Comparison of ENCODE assay signal across 12 mouse cellular contexts in the genomic region with DNA sequence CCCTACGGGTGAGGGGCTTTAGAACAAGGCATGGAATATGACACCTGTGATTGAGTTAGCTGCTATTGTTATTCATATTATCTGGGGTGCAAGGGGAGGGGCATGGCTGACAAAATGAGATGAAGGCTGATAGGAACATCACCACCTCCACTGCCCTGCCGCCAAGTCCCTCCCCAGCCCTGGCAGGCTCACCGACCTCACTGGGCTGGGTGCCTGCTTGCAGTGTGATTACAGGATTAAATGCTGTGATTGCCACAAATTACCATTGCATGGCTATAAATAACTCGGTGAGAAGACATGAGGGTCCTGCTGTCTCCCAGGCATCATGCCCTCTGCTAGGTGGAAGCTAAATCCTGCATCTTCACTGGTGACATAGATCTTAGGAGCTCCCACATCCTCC. TPM values are rescaled to one million over a fixed set of nuclear protein-coding genes. Genes with fewer than 3 reads are reported as not detected.
DNase-seq lines count a peak whose midpoint lies in the region; ATAC-seq and TF ChIP-seq lines count a peak whose summit lies in the region.
"Had no signal": no experiment of that assay in that cellular context is flagged by ENCODE, and none has a peak within 500 bp of the region (broad histone marks: within the 10 kb centered on the region; RNA-seq: fewer than 3 reads in every experiment).

No protein-coding gene starts in this region.

- peak; percentile 73 for DNase-seq in cerebellum, adult 11-12 months
- DNase-seq in heart, postnatal 14 days = peak; percentile 20 to 37
- DNase-seq in heart, postnatal 36 days = no peak
- peak; percentile 18 for DNase-seq in adipocyte (ENCODE audit: low spot score)
- DNase-seq in thymus, adult 2 months = no peak
- DNase-seq: gastrocnemius, postnatal 25 days; lung, adult 18-20 months had no signal

- no peak overlapping the region for H3K27ac ChIP-seq in forebrain, embryonic 16.5 days (ENCODE audit: low read length)
- no peak overlapping the region for H3K27ac ChIP-seq in thymus, adult 2 months (ENCODE audit: control insufficient read depth, insufficient read depth, low read length)
- H3K27ac ChIP-seq: stomach, postnatal 0 days had no signal

- 16% methylated on average over 4 of the region's 4 CpGs for WGBS in forebrain, embryonic 16.5 days
- 71% methylated on average over 4 of the region's 4 CpGs for WGBS in thymus, adult 2 months

- no peaks in the 10 kb centered on the region for H3K36me3 ChIP-seq in forebrain, embryonic 16.5 days (ENCODE audit: control insufficient read depth, insufficient read depth)
- no peaks in the 10 kb centered on the region for H3K36me3 ChIP-seq in thymus, adult 2 months (ENCODE audit: control insufficient read depth, insufficient read depth, low read length)

- no peak for TF ChIP-seq POLR2A in thymus, adult 2 months (IDR thresholded peaks at IDR 0.05; ENCODE audit: control insufficient read depth, extremely low read depth, insufficient read depth, low read length, poor library complexity)

- H3K9me3 ChIP-seq in forebrain, embryonic 16.5 days (ENCODE audit: control insufficient read depth, low read length) = no peaks in the 10 kb centered on the region

- intact Hi-C loops in heart, postnatal 14 days (cut with DNase I) = no loop called here
- intact Hi-C loops in heart, postnatal 36 days (cut with DNase I) = no loop called here

- H3K4me3 ChIP-seq in forebrain, embryonic 16.5 days (replicated peaks; ENCODE audit: low read length) = no peak overlapping the region
- no peak overlapping the region for H3K4me3 ChIP-seq in thymus, adult 2 months (ENCODE audit: control insufficient read depth, insufficient read depth, low read length)

- TF ChIP-seq CTCF in thymus, adult 2 months (IDR thresholded peaks at IDR 0.05; ENCODE audit: borderline replicate concordance, control insufficient read depth, extremely low read depth, insufficient read depth, low read length, poor library complexity) = no peak

- no peak overlapping the region for H3K4me2 ChIP-seq in forebrain, embryonic 16.5 days (ENCODE audit: low read length)

- ATAC-seq in cerebellum, adult (ENCODE audit: insufficient number of reproducible peaks, low FRiP score, low TSS enrichment) = no peak
- ATAC-seq in forebrain, embryonic 16.5 days = peak; percentile 70
- ATAC-seq in erythroblast, adult 5-6 weeks (replicated peaks; ENCODE audit: low FRiP score, poor library complexity, severe bottlenecking) = no peak

- H3K9ac ChIP-seq in forebrain, embryonic 16.5 days (replicated peaks; ENCODE audit: low read depth, low read length) = no peak overlapping the region

- H3K27me3 ChIP-seq in forebrain, embryonic 16.5 days (replicated peaks; ENCODE audit: control insufficient read depth, insufficient read depth, low read length) = no peaks in the 10 kb centered on the region
- H3K27me3 ChIP-seq in thymus, adult 2 months (ENCODE audit: control insufficient read depth, insufficient read depth, low read length) = no peaks in the 10 kb centered on the region

- H3K4me1 ChIP-seq in forebrain, embryonic 16.5 days (replicated peaks; ENCODE audit: control insufficient read depth, insufficient read depth, low read length) = peaks cover 14% of the 10 kb centered on the region
- no peaks in the 10 kb centered on the region for H3K4me1 ChIP-seq in thymus, adult 2 months (replicated peaks; ENCODE audit: control insufficient read depth, insufficient read depth, low read length)

RNA-seq across cellular contexts. Expression of a gene that starts 36.8 kb away (rescaled TPM):
- 1 to 10 TPM; 6.1 to 6.8 TPM for total RNA-seq in heart, postnatal 14 days (2021)
- total RNA-seq in heart, postnatal 36 days (2021) = 1 to 10 TPM; 1.1 to 1.4 TPM
- 64.1 and 80.3 TPM in 2 replicates for polyA plus RNA-seq in forebrain, embryonic 16.5 days (2015; fragmentation: Nextera tagmentation; extraction: Ambion mirVana)
- polyA plus RNA-seq in thymus, adult 2 months (2012; rRNA removed) = 40.8 and 48.0 TPM in 2 replicates
- 5.6 and 6.5 TPM in 2 replicates for total RNA-seq in erythroblast, adult 5-6 weeks (2015; ENCODE audit: low replicate concordance)
- total RNA-seq in erythroblast, adult 5-6 weeks (2017; ENCODE audit: low replicate concordance) = 2.0 and 2.2 TPM in 2 replicates
- total RNA-seq: left cerebral cortex, adult 18-20 months had no signal

RNA-seq across cellular contexts. Expression of a gene that starts 41.3 kb away (rescaled TPM):
- total RNA-seq in heart, postnatal 14 days (2021) = not detected
- total RNA-seq in heart, postnatal 36 days (2021) = not detected
- 0.11 and 0.27 TPM in 2 replicates for polyA plus RNA-seq in forebrain, embryonic 16.5 days (2015; fragmentation: Nextera tagmentation; extraction: Ambion mirVana)
- 0.54 and 0.89 TPM in 2 replicates for polyA plus RNA-seq in thymus, adult 2 months (2012; rRNA removed)
- total RNA-seq in erythroblast, adult 5-6 weeks (2015; ENCODE audit: low replicate concordance) = 1.5 TPM in 1 of 2 replicates, not detected in the other
- not detected in 2 replicates for total RNA-seq in erythroblast, adult 5-6 weeks (2017; ENCODE audit: low replicate concordance)
- total RNA-seq: gastrocnemius, postnatal 25 days; left cerebral cortex, adult 18-20 months had no signal

RNA-seq across cellular contexts. Expression of a gene that starts 56.9 kb away (rescaled TPM):
- total RNA-seq in heart, postnatal 14 days (2021) = 1 to 10 TPM; 1.3 to 1.6 TPM
- 1 to 10 TPM; 1.5 to 1.8 TPM for total RNA-seq in heart, postnatal 36 days (2021)
- 2.0 and 3.0 TPM in 2 replicates for polyA plus RNA-seq in forebrain, embryonic 16.5 days (2015; fragmentation: Nextera tagmentation; extraction: Ambion mirVana)
- polyA plus RNA-seq in thymus, adult 2 months (2012; rRNA removed) = 0.92 and 1.1 TPM in 2 replicates
- total RNA-seq in erythroblast, adult 5-6 weeks (2015; ENCODE audit: low replicate concordance) = not detected in 2 replicates
- 0.14 TPM in 1 of 2 replicates, not detected in the other for total RNA-seq in erythroblast, adult 5-6 weeks (2017; ENCODE audit: low replicate concordance)

Comparison
In these comparisons a context has a peak if more than half of its experiments do, and no peak if none do; other contexts are left out.
1. DNase-seq: peak in cerebellum, adult 11-12 months (single experiment), heart, postnatal 14 days (2 of 2) and adipocyte (single experiment); none in heart, postnatal 36 days (0 of 2) and thymus, adult 2 months (single experiment).